In the genomic region with DNA sequence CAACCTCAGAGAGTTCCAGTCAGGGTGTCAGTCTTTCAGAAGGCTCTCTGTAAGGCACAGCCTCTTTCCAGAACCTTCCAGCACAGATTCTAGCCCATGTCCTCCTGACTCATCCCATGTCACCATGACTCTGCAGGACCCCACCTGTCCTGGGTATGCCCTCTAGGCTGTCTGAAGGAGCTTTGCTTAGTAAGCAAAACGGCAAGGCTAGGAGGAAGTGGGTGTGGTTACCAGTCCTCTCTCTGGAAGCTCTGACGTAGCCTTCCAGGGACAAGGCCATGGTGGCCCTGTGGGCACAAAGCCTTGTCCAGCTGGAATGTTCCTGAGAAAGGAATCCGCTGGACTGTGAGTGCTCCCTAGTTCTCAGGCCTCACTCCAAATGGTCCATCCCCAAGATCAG, we compare ENCODE assay signal across 8 mouse cellular contexts. TPM values are rescaled to one million over a fixed set of nuclear protein-coding genes. Genes with fewer than 3 reads are reported as not detected.
DNase-seq lines count a peak whose midpoint lies in the region; ATAC-seq and TF ChIP-seq lines count a peak whose summit lies in the region.

No protein-coding gene starts in this region.

- TF ChIP-seq POLR2A in CH12.LX (IDR thresholded peaks at IDR 0.05; ENCODE audit: low read depth, low read length): no peak

- peaks cover 5% of the 10 kb centered on the region for H3K9me3 ChIP-seq in CH12.LX (replicated peaks; ENCODE audit: low read length)
- H3K9me3 ChIP-seq in intestine, embryonic 16.5 days (ENCODE audit: control insufficient read depth, low read length): no peaks in the 10 kb centered on the region
- no peaks in the 10 kb centered on the region for H3K9me3 ChIP-seq in lung, embryonic 15.5 days
- no peaks in the 10 kb centered on the region for H3K9me3 ChIP-seq in forebrain, embryonic 16.5 days (ENCODE audit: control insufficient read depth, low read length)
- no peaks in the 10 kb centered on the region for H3K9me3 ChIP-seq in midbrain, embryonic 13.5 days

- H3K4me1 ChIP-seq in CH12.LX (ENCODE audit: control insufficient read depth in 1 of 2, insufficient read depth in 2 of 2): peaks cover 25 to 26% of the 10 kb centered on the region in 2 experiments
- H3K4me1 ChIP-seq in intestine, embryonic 16.5 days (ENCODE audit: control insufficient read depth, insufficient read depth, low read length): no peaks in the 10 kb centered on the region
- 0 out of 2 replicates have a peak, but pooled peaks cover 8% of the 10 kb centered on the region for H3K4me1 ChIP-seq in lung, embryonic 15.5 days
- H3K4me1 ChIP-seq in forebrain, embryonic 16.5 days (replicated peaks; ENCODE audit: control insufficient read depth, insufficient read depth, low read length): no peaks in the 10 kb centered on the region
- no peaks in the 10 kb centered on the region for H3K4me1 ChIP-seq in midbrain, embryonic 13.5 days (replicated peaks)

- TF ChIP-seq EP300 in CH12.LX (IDR thresholded peaks at IDR 0.05; ENCODE audit: low read length): no peak

- H3K79me2 ChIP-seq in CH12.LX (replicated peaks; ENCODE audit: control insufficient read depth, extremely low read depth, insufficient read depth, poor library complexity, severe bottlenecking): no peaks in the 10 kb centered on the region

- peak; percentile 38 for DNase-seq in CH12.LX (ENCODE audit: extremely low read depth)
- peak; percentile 80 for DNase-seq in adrenal gland, adult 8-10 months
- DNase-seq in gastrocnemius, postnatal 36 days: no peak
- DNase-seq in embryo, embryonic 11 days: no peak

- TF ChIP-seq RAD21 in CH12.LX (IDR thresholded peaks at IDR 0.05; ENCODE audit: low read depth, low read length): no peak

- ATAC-seq in intestine, embryonic 16.5 days: peak; percentile 76
- ATAC-seq in lung, embryonic 15.5 days (ENCODE audit: borderline replicate concordance, extremely low read depth, low FRiP score, low TSS enrichment): peak; percentile 47; the same call in 1 of the 2 replicates
- ATAC-seq in forebrain, embryonic 16.5 days: no peak
- no peak for ATAC-seq in midbrain, embryonic 13.5 days

- H3K27me3 ChIP-seq in CH12.LX (replicated peaks): no peaks in the 10 kb centered on the region
- H3K27me3 ChIP-seq in intestine, embryonic 16.5 days (replicated peaks; ENCODE audit: control insufficient read depth, insufficient read depth, low read length): no peaks in the 10 kb centered on the region
- H3K27me3 ChIP-seq in lung, embryonic 15.5 days: no peaks in the 10 kb centered on the region
- H3K27me3 ChIP-seq in forebrain, embryonic 16.5 days (replicated peaks; ENCODE audit: control insufficient read depth, insufficient read depth, low read length): no peaks in the 10 kb centered on the region
- H3K27me3 ChIP-seq in midbrain, embryonic 13.5 days: no peaks in the 10 kb centered on the region

- 51% methylated on average over 3 of the region's 3 CpGs for WGBS in intestine, embryonic 16.5 days
- WGBS in lung, embryonic 15.5 days: 34% methylated on average over 3 of the region's 3 CpGs
- 72% methylated on average over 3 of the region's 3 CpGs for WGBS in forebrain, embryonic 16.5 days
- 75% methylated on average over 3 of the region's 3 CpGs for WGBS in midbrain, embryonic 13.5 days

- dilution Hi-C loops in CH12.LX (cut with MboI; ENCODE audit: extremely low pct_ligation_motif_present, extremely low pct_unique_long_range_greater_than_20kb, low sequenced_read_pairs): no loop called here

- H3K9ac ChIP-seq in CH12.LX (ENCODE audit: insufficient read depth, low read depth): no peak overlapping the region
- H3K9ac ChIP-seq in intestine, embryonic 16.5 days (ENCODE audit: low read depth, low read length): no peak overlapping the region
- no peak overlapping the region for H3K9ac ChIP-seq in lung, embryonic 15.5 days
- H3K9ac ChIP-seq in forebrain, embryonic 16.5 days (replicated peaks; ENCODE audit: low read depth, low read length): no peak overlapping the region
- H3K9ac ChIP-seq in midbrain, embryonic 13.5 days (replicated peaks): no peak overlapping the region

- peaks cover 0 to 10% of the 10 kb centered on the region in 2 experiments for H3K36me3 ChIP-seq in CH12.LX (replicated peaks in 1 of 2; ENCODE audit: control insufficient read depth in 1 of 2, insufficient read depth in 1 of 2, low read length in 1 of 2)
- no peaks in the 10 kb centered on the region for H3K36me3 ChIP-seq in intestine, embryonic 16.5 days (ENCODE audit: control insufficient read depth, insufficient read depth, low read length)
- H3K36me3 ChIP-seq in lung, embryonic 15.5 days: no peaks in the 10 kb centered on the region
- no peaks in the 10 kb centered on the region for H3K36me3 ChIP-seq in forebrain, embryonic 16.5 days (ENCODE audit: control insufficient read depth, insufficient read depth)
- no peaks in the 10 kb centered on the region for H3K36me3 ChIP-seq in midbrain, embryonic 13.5 days

- H3K4me3 ChIP-seq in CH12.LX (replicated peaks in 1 of 3; ENCODE audit: low read depth in 2 of 3, low read length in 2 of 3, poor library complexity in 1 of 3): no peak overlapping the region
- H3K4me3 ChIP-seq in intestine, embryonic 16.5 days (ENCODE audit: low read length): no peak overlapping the region
- no peak overlapping the region for H3K4me3 ChIP-seq in lung, embryonic 15.5 days
- H3K4me3 ChIP-seq in forebrain, embryonic 16.5 days (replicated peaks; ENCODE audit: low read length): no peak overlapping the region
- no peak overlapping the region for H3K4me3 ChIP-seq in midbrain, embryonic 13.5 days (replicated peaks)

- in situ Hi-C loops in CH12.LX (cut with MboI; ENCODE audit: low pct_ligation_motif_present, low pct_unique_long_range_greater_than_20kb, low sequenced_read_pairs): no loop called here

- H3K4me2 ChIP-seq in CH12.LX (ENCODE audit: insufficient read depth, low read depth, poor library complexity, severe bottlenecking): no peak overlapping the region
- H3K4me2 ChIP-seq in intestine, embryonic 16.5 days (ENCODE audit: low read depth, low read length): no peak overlapping the region
- H3K4me2 ChIP-seq in lung, embryonic 15.5 days: no peak overlapping the region
- H3K4me2 ChIP-seq in forebrain, embryonic 16.5 days (ENCODE audit: low read length): no peak overlapping the region
- H3K4me2 ChIP-seq in midbrain, embryonic 13.5 days (replicated peaks): no peak overlapping the region

- intact Hi-C loops in gastrocnemius, postnatal 36 days (cut with DNase I): no loop called here

- H3K27ac ChIP-seq in CH12.LX (ENCODE audit: insufficient read depth, low read depth): no peak overlapping the region
- H3K27ac ChIP-seq in intestine, embryonic 16.5 days (ENCODE audit: low read length): no peak overlapping the region
- no peak overlapping the region for H3K27ac ChIP-seq in lung, embryonic 15.5 days
- H3K27ac ChIP-seq in forebrain, embryonic 16.5 days (ENCODE audit: low read length): no peak overlapping the region
- H3K27ac ChIP-seq in midbrain, embryonic 13.5 days: no peak overlapping the region

- no peak for TF ChIP-seq CTCF in CH12.LX (conservative IDR thresholded peaks at IDR 0.05 in 1 of 2, IDR thresholded peaks at IDR 0.05 in 1 of 2; ENCODE audit: low read depth in 2 of 2, low read length in 2 of 2)

RNA-seq across cellular contexts. Expression of a gene that starts 9.7 kb away (rescaled TPM):
- 12.5 and 14.0 TPM in 2 replicates for total RNA-seq in CH12.LX (2012; rRNA removed)
- total RNA-seq in CH12.LX (2014; rRNA removed): 7.5 and 9.0 TPM in 2 replicates
- 11.8 TPM in 2 replicates for polyA plus RNA-seq in CH12.LX (2012; ENCODE audit: insufficient read length, low read depth)
- total RNA-seq in adrenal gland, adult 8-10 months (2022): 10 to 100 TPM; 18.7 to 38.9 (median 29.2) TPM
- polyA plus RNA-seq in intestine, embryonic 16.5 days (2015; fragmentation: Nextera tagmentation; extraction: Ambion mirVana): 25.5 and 26.0 TPM in 2 replicates
- polyA plus RNA-seq in lung, embryonic 15.5 days (2015; fragmentation: Nextera tagmentation; extraction: Ambion mirVana): 70.4 and 73.0 TPM in 2 replicates
- 47.2 and 49.4 TPM in 2 replicates for polyA plus RNA-seq in forebrain, embryonic 16.5 days (2015; fragmentation: Nextera tagmentation; extraction: Ambion mirVana)
- 1 to 10 TPM; 3.0 to 4.7 TPM for total RNA-seq in gastrocnemius, postnatal 36 days (2021)
- polyA plus RNA-seq in midbrain, embryonic 13.5 days (2015; fragmentation: Nextera tagmentation; extraction: Ambion mirVana): 57.7 and 61.5 TPM in 2 replicates

RNA-seq across cellular contexts. Expression of a gene that starts 29.3 kb away (rescaled TPM):
- total RNA-seq in CH12.LX (2012; rRNA removed) (76.6 and 77.3 TPM in 2 replicates), CH12.LX (2014; rRNA removed) (58.9 and 64.9 TPM in 2 replicates)
- 98.4 and 129 TPM in 2 replicates for polyA plus RNA-seq in CH12.LX (2012; ENCODE audit: insufficient read length, low read depth)
- total RNA-seq in adrenal gland, adult 8-10 months (2022): 10 to 100 TPM; 74.5 to 93.4 (median 86.3) TPM
- polyA plus RNA-seq in intestine, embryonic 16.5 days (2015; fragmentation: Nextera tagmentation; extraction: Ambion mirVana): 44.2 and 48.4 TPM in 2 replicates
- polyA plus RNA-seq in lung, embryonic 15.5 days (2015; fragmentation: Nextera tagmentation; extraction: Ambion mirVana): 46.0 and 48.0 TPM in 2 replicates
- polyA plus RNA-seq in forebrain, embryonic 16.5 days (2015; fragmentation: Nextera tagmentation; extraction: Ambion mirVana): 53.7 and 57.5 TPM in 2 replicates
- total RNA-seq in gastrocnemius, postnatal 36 days (2021): 10 to 100 TPM; 28.8 to 33.0 TPM
- polyA plus RNA-seq in midbrain, embryonic 13.5 days (2015; fragmentation: Nextera tagmentation; extraction: Ambion mirVana): 50.0 and 54.6 TPM in 2 replicates

RNA-seq across cellular contexts. Expression of a gene that starts 29.4 kb away (rescaled TPM):
- 204 and 243 TPM in 2 replicates for total RNA-seq in CH12.LX (2012; rRNA removed)
- 134 and 139 TPM in 2 replicates for total RNA-seq in CH12.LX (2014; rRNA removed)
- 148 and 191 TPM in 2 replicates for polyA plus RNA-seq in CH12.LX (2012; ENCODE audit: insufficient read length, low read depth)
- 100 to 1,000 TPM; 190 to 236 (median 226) TPM for total RNA-seq in adrenal gland, adult 8-10 months (2022)
- polyA plus RNA-seq in intestine, embryonic 16.5 days (2015; fragmentation: Nextera tagmentation; extraction: Ambion mirVana): 432 and 443 TPM in 2 replicates
- 332 and 336 TPM in 2 replicates for polyA plus RNA-seq in lung, embryonic 15.5 days (2015; fragmentation: Nextera tagmentation; extraction: Ambion mirVana)
- 270 and 273 TPM in 2 replicates for polyA plus RNA-seq in forebrain, embryonic 16.5 days (2015; fragmentation: Nextera tagmentation; extraction: Ambion mirVana)
- total RNA-seq in gastrocnemius, postnatal 36 days (2021): 100 to 1,000 TPM; 115 TPM
- polyA plus RNA-seq in midbrain, embryonic 13.5 days (2015; fragmentation: Nextera tagmentation; extraction: Ambion mirVana): 273 and 290 TPM in 2 replicates

RNA-seq across cellular contexts. Expression of a gene that starts 38.7 kb away (rescaled TPM):
- total RNA-seq in CH12.LX (2012; rRNA removed): 31.1 and 39.2 TPM in 2 replicates
- total RNA-seq in CH12.LX (2014; rRNA removed): 21.6 and 23.7 TPM in 2 replicates
- 20.0 and 20.7 TPM in 2 replicates for polyA plus RNA-seq in CH12.LX (2012; ENCODE audit: insufficient read length, low read depth)
- 10 to 100 TPM; 13.3 to 19.3 (median 16.0) TPM for total RNA-seq in adrenal gland, adult 8-10 months (2022)
- 25.1 and 29.0 TPM in 2 replicates for polyA plus RNA-seq in intestine, embryonic 16.5 days (2015; fragmentation: Nextera tagmentation; extraction: Ambion mirVana)
- 24.2 and 30.1 TPM in 2 replicates for polyA plus RNA-seq in lung, embryonic 15.5 days (2015; fragmentation: Nextera tagmentation; extraction: Ambion mirVana)
- 101 and 109 TPM in 2 replicates for polyA plus RNA-seq in forebrain, embryonic 16.5 days (2015; fragmentation: Nextera tagmentation; extraction: Ambion mirVana)
- total RNA-seq in gastrocnemius, postnatal 36 days (2021): 1 to 10 TPM; 6.8 to 7.3 TPM
- 74.2 and 77.6 TPM in 2 replicates for polyA plus RNA-seq in midbrain, embryonic 13.5 days (2015; fragmentation: Nextera tagmentation; extraction: Ambion mirVana)

RNA-seq across cellular contexts. Expression of a gene that starts 38.9 kb away (rescaled TPM):
- total RNA-seq in CH12.LX (2012; rRNA removed): 22.4 and 23.6 TPM in 2 replicates
- 9.4 and 10.0 TPM in 2 replicates for total RNA-seq in CH12.LX (2014; rRNA removed)
- 20.1 and 21.4 TPM in 2 replicates for polyA plus RNA-seq in CH12.LX (2012; ENCODE audit: insufficient read length, low read depth)
- total RNA-seq in adrenal gland, adult 8-10 months (2022): 10 to 100 TPM; 34.6 to 65.6 (median 46.1) TPM
- 17.3 and 18.1 TPM in 2 replicates for polyA plus RNA-seq in intestine, embryonic 16.5 days (2015; fragmentation: Nextera tagmentation; extraction: Ambion mirVana)
- 26.7 and 27.7 TPM in 2 replicates for polyA plus RNA-seq in lung, embryonic 15.5 days (2015; fragmentation: Nextera tagmentation; extraction: Ambion mirVana)
- 87.6 and 104 TPM in 2 replicates for polyA plus RNA-seq in forebrain, embryonic 16.5 days (2015; fragmentation: Nextera tagmentation; extraction: Ambion mirVana)
- total RNA-seq in gastrocnemius, postnatal 36 days (2021): 10 to 100 TPM; 34.8 to 46.2 TPM
- polyA plus RNA-seq in midbrain, embryonic 13.5 days (2015; fragmentation: Nextera tagmentation; extraction: Ambion mirVana): 84.2 and 86.0 TPM in 2 replicates

Comparison
In these comparisons a context has a peak if more than half of its experiments do, and no peak if none do; other contexts are left out.
1. DNase-seq: peak in CH12.LX (single experiment) and adrenal gland, adult 8-10 months (single experiment); none in gastrocnemius, postnatal 36 days (0 of 2) and embryo, embryonic 11 days (single experiment).
2. ATAC-seq: peak in intestine, embryonic 16.5 days (single experiment) and lung, embryonic 15.5 days (single experiment); none in forebrain, embryonic 16.5 days (single experiment) and midbrain, embryonic 13.5 days (single experiment).